Mouse (Mus musculus): Measurements from ENCODE around the gene Gnaq. TPM values are rescaled to one million over a fixed set of nuclear protein-coding genes. Genes with fewer than 3 reads are reported as not detected.

The Gnaq gene
- polyA plus RNA-seq, 1 experiment from 2014 or later = 10.1 TPM

- Histone ChIP-seq H3K4me2 (ENCODE audit: low read length) (peak overlapping the region; percentile 58), H3K9me3 (ENCODE audit: control insufficient read depth, low read length) (no peaks in the 10 kb centered on the region), H3K36me3 (ENCODE audit: control insufficient read depth, insufficient read depth, low read length) (no peaks in the 10 kb centered on the region), H3K27me3 (ENCODE audit: control insufficient read depth, insufficient read depth, low read length) (no peaks in the 10 kb centered on the region), H3K4me3 (ENCODE audit: control insufficient read depth in 1 of 2, insufficient read depth in 1 of 2, low read depth in 1 of 2, low read length in 2 of 2) (peak overlapping the region; percentile 94), H3K4me1 (ENCODE audit: control insufficient read depth in 2 of 2, insufficient read depth in 2 of 2, low read length in 2 of 2) (peaks cover 6 to 23% of the 10 kb centered on the region in 2 experiments; a peak in 3 of 4 replicates), H3K27ac (replicated peaks in 1 of 2; ENCODE audit: control insufficient read depth in 1 of 2, insufficient read depth in 1 of 2, low read depth in 2 of 2, low read length in 2 of 2) (peak overlapping the region; percentile 83 to 97), H3K9ac (ENCODE audit: low read length) (peak overlapping the region; percentile 99)
- ATAC-seq (ENCODE audit: insufficient number of reproducible peaks, insufficient read depth, low FRiP score, low read depth) = peak; percentile 92
- under 1% methylated on average over 30 of the region's 57 CpGs for WGBS
Observed at GRCm38 (mm10) chr19:16132340-16132790, 266 bp upstream of the Gnaq start.

DNA sequence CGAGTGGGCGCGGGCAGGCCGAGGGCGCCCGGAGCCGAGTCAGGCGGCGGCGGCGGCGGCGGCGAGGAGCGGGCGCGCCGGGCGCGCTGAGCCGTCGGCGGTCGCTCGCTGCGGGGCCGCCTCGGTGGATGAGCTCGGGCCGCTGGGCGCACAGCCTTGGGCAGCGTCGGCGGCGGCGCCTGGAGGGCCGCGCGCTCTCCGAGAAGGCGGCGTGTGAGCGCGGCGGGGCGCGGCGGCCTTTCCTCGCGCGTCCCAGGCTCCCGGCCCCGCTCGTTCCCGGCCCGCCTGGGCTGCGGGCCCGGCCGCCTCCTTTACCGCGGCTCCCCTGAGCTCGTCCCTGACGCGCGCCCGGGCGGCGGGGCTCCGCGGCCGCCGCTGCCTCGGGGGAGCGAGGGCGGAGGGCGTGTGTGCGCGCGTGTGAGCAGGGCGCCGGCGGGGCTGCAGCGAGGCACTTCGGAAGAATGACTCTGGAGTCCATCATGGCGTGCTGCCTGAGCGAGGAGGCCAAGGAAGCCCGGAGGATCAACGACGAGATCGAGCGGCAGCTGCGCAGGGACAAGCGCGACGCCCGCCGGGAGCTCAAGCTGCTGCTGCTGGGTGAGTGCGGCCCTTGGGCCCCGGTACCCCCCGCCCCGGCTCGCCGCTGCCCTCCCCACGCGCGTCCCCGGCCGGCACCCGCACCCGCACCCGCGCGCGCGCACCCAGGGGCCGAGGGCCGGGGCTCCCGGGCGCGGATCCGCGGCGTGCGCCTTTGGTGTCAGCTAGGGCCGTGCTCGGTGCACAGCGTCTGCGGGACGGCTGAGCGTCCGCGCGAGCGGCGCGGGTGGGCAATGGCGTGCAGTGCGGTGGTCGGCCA, 462 bp downstream of the Gnaq start:
- WGBS = under 1% methylated on average over 115 of the region's 139 CpGs
- H3K27me3 ChIP-seq (ENCODE audit: control insufficient read depth, insufficient read depth, low read length) = no peaks in the 10 kb centered on the region
- H3K4me1 ChIP-seq (ENCODE audit: control insufficient read depth in 2 of 2, insufficient read depth in 2 of 2, low read length in 2 of 2) = peaks cover 6 to 30% of the 10 kb centered on the region in 2 experiments; a peak in 3 of 4 replicates

DNA sequence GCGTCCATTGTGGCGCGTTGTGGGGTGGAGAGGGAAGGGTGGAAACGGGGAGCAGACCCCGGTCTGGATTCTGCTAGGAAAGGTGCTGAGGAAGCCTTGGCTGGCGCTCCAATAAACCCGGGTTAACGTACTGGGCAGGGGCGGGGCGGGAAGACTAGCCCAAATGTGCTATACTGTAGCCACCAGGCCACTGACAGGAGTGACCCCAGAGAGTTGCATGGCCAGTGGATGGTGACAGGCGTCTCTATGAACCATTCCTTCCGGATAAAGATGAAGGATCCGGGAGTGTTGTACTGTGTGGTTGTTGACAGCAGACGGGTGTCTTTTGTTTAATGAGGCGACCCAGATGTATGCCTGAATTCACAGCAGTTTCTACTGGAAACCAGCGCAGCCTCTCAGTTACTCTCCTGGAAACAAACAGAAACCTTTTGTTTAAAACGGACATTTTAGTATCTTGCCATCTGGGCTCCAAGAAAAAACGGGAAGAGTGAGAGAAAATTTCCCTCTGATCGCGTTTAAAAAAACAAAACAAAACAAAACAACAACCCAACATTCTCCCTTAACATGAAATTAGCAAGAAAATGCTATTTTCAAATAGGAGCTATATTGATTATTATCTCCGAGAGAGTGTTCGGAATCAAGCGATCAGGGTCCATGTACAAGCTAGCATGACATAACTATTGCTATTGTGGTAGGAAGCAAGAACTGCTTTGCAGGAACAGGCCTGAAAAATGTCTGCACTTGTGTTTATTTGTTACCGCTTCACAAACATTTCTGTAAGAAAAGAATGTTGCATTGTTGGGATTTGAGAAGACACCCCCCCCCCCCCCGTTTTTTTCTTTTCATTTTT, 1.3 kb downstream of the Gnaq start:
- no peaks in the 10 kb centered on the region for H3K9me3 ChIP-seq (ENCODE audit: control insufficient read depth, low read length)
- WGBS = 10% methylated on average over 25 of the region's 25 CpGs
- H3K9ac ChIP-seq (ENCODE audit: low read length) = peak overlapping the region; percentile 99
- H3K4me2 ChIP-seq (ENCODE audit: low read length) = peak overlapping the region; percentile 58
- H3K4me1 ChIP-seq (ENCODE audit: control insufficient read depth in 2 of 2, insufficient read depth in 2 of 2, low read length in 2 of 2) = peaks cover 8 to 38% of the 10 kb centered on the region in 2 experiments
- peak overlapping the region; percentile 94 for H3K4me3 ChIP-seq (ENCODE audit: control insufficient read depth in 1 of 2, insufficient read depth in 1 of 2, low read depth in 1 of 2, low read length in 2 of 2)
- peak overlapping the region; percentile 62 to 97 for H3K27ac ChIP-seq (replicated peaks in 1 of 2; ENCODE audit: control insufficient read depth in 1 of 2, insufficient read depth in 1 of 2, low read depth in 2 of 2, low read length in 2 of 2)
- no peaks in the 10 kb centered on the region for H3K27me3 ChIP-seq (ENCODE audit: control insufficient read depth, insufficient read depth, low read length)
- 0 out of 2 replicates have a peak, but pooled peaks have one; percentile 1 for ATAC-seq (ENCODE audit: insufficient number of reproducible peaks, insufficient read depth, low FRiP score, low read depth)
- H3K36me3 ChIP-seq (ENCODE audit: control insufficient read depth, insufficient read depth, low read length) = no peaks in the 10 kb centered on the region

More for the DNA sequence above, 462 bp downstream of the Gnaq start:
- Histone ChIP-seq H3K27ac (replicated peaks in 1 of 2; ENCODE audit: control insufficient read depth in 1 of 2, insufficient read depth in 1 of 2, low read depth in 2 of 2, low read length in 2 of 2) (peak overlapping the region; percentile 91 to 97), H3K4me3 (ENCODE audit: control insufficient read depth in 1 of 2, insufficient read depth in 1 of 2, low read depth in 1 of 2, low read length in 2 of 2) (peak overlapping the region; percentile 94), H3K9ac (ENCODE audit: low read length) (peak overlapping the region; percentile 99), H3K9me3 (ENCODE audit: control insufficient read depth, low read length) (no peaks in the 10 kb centered on the region), H3K4me2 (ENCODE audit: low read length) (peak overlapping the region; percentile 58), H3K36me3 (ENCODE audit: control insufficient read depth, insufficient read depth, low read length) (no peaks in the 10 kb centered on the region)
- ATAC-seq (ENCODE audit: insufficient number of reproducible peaks, insufficient read depth, low FRiP score, low read depth) = peak; percentile 57

- Histone ChIP-seq H3K9ac (ENCODE audit: low read length) (no peak overlapping the region), H3K9me3 (ENCODE audit: control insufficient read depth, low read length) (no peaks in the 10 kb centered on the region), H3K4me2 (ENCODE audit: low read length) (peak overlapping the region; percentile 41), H3K4me1 (ENCODE audit: control insufficient read depth in 2 of 2, insufficient read depth in 2 of 2, low read length in 2 of 2) (peaks cover 25 to 65% of the 10 kb centered on the region in 2 experiments), H3K36me3 (ENCODE audit: control insufficient read depth, insufficient read depth, low read length) (no peaks in the 10 kb centered on the region), H3K27me3 (ENCODE audit: control insufficient read depth, insufficient read depth, low read length) (no peaks in the 10 kb centered on the region), H3K4me3 (ENCODE audit: control insufficient read depth in 1 of 2, insufficient read depth in 1 of 2, low read depth in 1 of 2, low read length in 2 of 2) (0 out of 4 replicates have a peak overlapping the region, but pooled peaks of 1 of the 2 experiments have one; percentile 7), H3K27ac (replicated peaks in 1 of 2; ENCODE audit: control insufficient read depth in 1 of 2, insufficient read depth in 1 of 2, low read depth in 2 of 2, low read length in 2 of 2) (0 out of 4 replicates have a peak overlapping the region, but pooled peaks of 1 of the 2 experiments have one; percentile 16)
- no peak for ATAC-seq (ENCODE audit: insufficient number of reproducible peaks, insufficient read depth, low FRiP score, low read depth)
- WGBS = 30% methylated on average over 5 of the region's 5 CpGs
Observed at GRCm38 (mm10) chr19:16138064-16138580, 5.5 kb downstream of the Gnaq start.

- WGBS = 40% methylated on average over 4 of the region's 4 CpGs
- Histone ChIP-seq H3K27me3 (ENCODE audit: control insufficient read depth, insufficient read depth, low read length) (no peaks in the 10 kb centered on the region), H3K27ac (replicated peaks in 1 of 2; ENCODE audit: control insufficient read depth in 1 of 2, insufficient read depth in 1 of 2, low read depth in 2 of 2, low read length in 2 of 2) (no peak overlapping the region), H3K9ac (ENCODE audit: low read length) (no peak overlapping the region), H3K4me2 (ENCODE audit: low read length) (no peak overlapping the region), H3K9me3 (ENCODE audit: control insufficient read depth, low read length) (no peaks in the 10 kb centered on the region), H3K36me3 (ENCODE audit: control insufficient read depth, insufficient read depth, low read length) (no peaks in the 10 kb centered on the region), H3K4me1 (ENCODE audit: control insufficient read depth in 2 of 2, insufficient read depth in 2 of 2, low read length in 2 of 2) (peaks cover 21 to 57% of the 10 kb centered on the region in 2 experiments), H3K4me3 (ENCODE audit: control insufficient read depth in 1 of 2, insufficient read depth in 1 of 2, low read depth in 1 of 2, low read length in 2 of 2) (no peak overlapping the region)
- 0 out of 2 replicates have a peak, but pooled peaks have one; percentile 17 for ATAC-seq (ENCODE audit: insufficient number of reproducible peaks, insufficient read depth, low FRiP score, low read depth)
Observed at GRCm38 (mm10) chr19:16140710-16141109, 8.1 kb downstream of the Gnaq start.

DNA sequence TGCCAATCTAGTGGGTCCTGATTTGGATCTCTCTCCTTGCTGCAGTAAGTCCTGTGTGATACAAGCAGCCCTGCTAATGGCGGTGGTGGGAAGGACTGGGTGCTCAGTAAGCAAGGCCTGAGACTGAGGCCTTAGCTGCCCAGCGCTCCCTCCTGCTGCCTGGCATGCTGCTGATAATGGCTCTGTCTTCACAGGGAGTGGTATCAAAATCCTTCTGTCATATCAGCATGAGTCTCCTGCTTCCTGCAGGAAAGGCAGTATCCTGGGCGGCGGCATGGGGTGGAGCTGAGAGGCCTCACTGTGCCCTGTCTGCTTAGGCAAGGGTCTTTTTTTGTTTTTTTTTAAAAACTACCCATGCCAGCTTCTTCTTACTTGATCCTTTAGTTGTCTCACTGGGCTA, 9.2 kb downstream of the Gnaq start:
- H3K4me1 ChIP-seq (ENCODE audit: control insufficient read depth in 2 of 2, insufficient read depth in 2 of 2, low read length in 2 of 2) = peaks cover 21 to 57% of the 10 kb centered on the region in 2 experiments
- no peak overlapping the region for H3K4me3 ChIP-seq (ENCODE audit: control insufficient read depth in 1 of 2, insufficient read depth in 1 of 2, low read depth in 1 of 2, low read length in 2 of 2)
- H3K9me3 ChIP-seq (ENCODE audit: control insufficient read depth, low read length) = no peaks in the 10 kb centered on the region
- no peaks in the 10 kb centered on the region for H3K36me3 ChIP-seq (ENCODE audit: control insufficient read depth, insufficient read depth, low read length)
- no peak overlapping the region for H3K27ac ChIP-seq (replicated peaks in 1 of 2; ENCODE audit: control insufficient read depth in 1 of 2, insufficient read depth in 1 of 2, low read depth in 2 of 2, low read length in 2 of 2)
- WGBS = 22% methylated on average over 4 of the region's 4 CpGs
- ATAC-seq (ENCODE audit: insufficient number of reproducible peaks, insufficient read depth, low FRiP score, low read depth) = no peak
- no peaks in the 10 kb centered on the region for H3K27me3 ChIP-seq (ENCODE audit: control insufficient read depth, insufficient read depth, low read length)
- no peak overlapping the region for H3K4me2 ChIP-seq (ENCODE audit: low read length)
- 0 out of 2 replicates have a peak overlapping the region, but pooled peaks have one; percentile 18 for H3K9ac ChIP-seq (ENCODE audit: low read length)

DNA sequence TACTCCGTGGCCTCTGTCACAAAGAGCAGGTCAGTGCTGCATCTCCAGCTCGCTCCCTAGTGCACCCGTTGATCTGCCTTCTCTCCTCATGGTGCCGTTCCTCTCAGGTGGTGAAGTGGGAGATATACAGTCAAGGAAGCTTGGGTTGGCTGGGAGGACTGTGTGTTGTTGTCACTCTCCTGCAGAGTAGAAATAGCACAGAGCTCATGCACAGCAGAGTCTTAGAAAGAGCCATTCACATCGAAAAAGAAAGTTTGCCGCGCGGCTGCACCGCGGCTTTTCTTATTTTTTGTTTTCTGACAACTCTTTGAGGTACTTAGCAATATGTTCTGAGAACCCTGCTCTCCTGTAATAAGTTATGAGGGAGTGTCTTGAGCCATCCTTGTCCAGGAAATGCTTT, 10.4 kb downstream of the Gnaq start:
- 80% methylated on average over 10 of the region's 10 CpGs for WGBS
- Histone ChIP-seq H3K4me2 (ENCODE audit: low read length) (no peak overlapping the region), H3K4me3 (ENCODE audit: control insufficient read depth in 1 of 2, insufficient read depth in 1 of 2, low read depth in 1 of 2, low read length in 2 of 2) (no peak overlapping the region), H3K4me1 (ENCODE audit: control insufficient read depth in 2 of 2, insufficient read depth in 2 of 2, low read length in 2 of 2) (peaks cover 21 to 51% of the 10 kb centered on the region in 2 experiments), H3K9me3 (ENCODE audit: control insufficient read depth, low read length) (no peaks in the 10 kb centered on the region), H3K27ac (replicated peaks in 1 of 2; ENCODE audit: control insufficient read depth in 1 of 2, insufficient read depth in 1 of 2, low read depth in 2 of 2, low read length in 2 of 2) (no peak overlapping the region), H3K36me3 (ENCODE audit: control insufficient read depth, insufficient read depth, low read length) (no peaks in the 10 kb centered on the region), H3K9ac (ENCODE audit: low read length) (no peak overlapping the region), H3K27me3 (ENCODE audit: control insufficient read depth, insufficient read depth, low read length) (no peaks in the 10 kb centered on the region)
- ATAC-seq (ENCODE audit: insufficient number of reproducible peaks, insufficient read depth, low FRiP score, low read depth) = no peak

Measured in heart, embryonic 14.5 days (tissue).